Comparison of ENCODE assay signal across 9 mouse cellular contexts in genomic region chr14:20708239-20708638, GRCm38 (mm10). TPM values are rescaled to one million over a fixed set of nuclear protein-coding genes. Genes with fewer than 3 reads are reported as not detected.
DNase-seq lines count a peak whose midpoint lies in the region; ATAC-seq and TF ChIP-seq lines count a peak whose summit lies in the region.
"Had no signal": no experiment of that assay in that cellular context is flagged by ENCODE, and none has a peak within 500 bp of the region (broad histone marks: within the 10 kb centered on the region; RNA-seq: fewer than 3 reads in every experiment).

No protein-coding gene starts in this region.

- dilution Hi-C loops in CH12.LX (cut with MboI; ENCODE audit: extremely low pct_ligation_motif_present, extremely low pct_unique_long_range_greater_than_20kb, low sequenced_read_pairs): no loop called here

- H3K9me3 ChIP-seq in heart, embryonic 13.5 days: no peaks in the 10 kb centered on the region
- no peaks in the 10 kb centered on the region for H3K9me3 ChIP-seq in CH12.LX (replicated peaks; ENCODE audit: low read length)
- no peaks in the 10 kb centered on the region for H3K9me3 ChIP-seq in forebrain, embryonic 14.5 days (replicated peaks; ENCODE audit: control insufficient read depth, low read length)
- no peaks in the 10 kb centered on the region for H3K9me3 ChIP-seq in liver, postnatal 0 days (ENCODE audit: low read length)

- no peak for TF ChIP-seq RAD21 in CH12.LX (IDR thresholded peaks at IDR 0.05; ENCODE audit: low read depth, low read length)

- peak overlapping the region; percentile 99 for H3K9ac ChIP-seq in heart, embryonic 13.5 days
- H3K9ac ChIP-seq in CH12.LX (ENCODE audit: insufficient read depth, low read depth): peak overlapping the region; percentile 83
- H3K9ac ChIP-seq in forebrain, embryonic 14.5 days (ENCODE audit: low read length): peak overlapping the region; percentile 96
- peak overlapping the region; percentile 98 for H3K9ac ChIP-seq in liver, postnatal 0 days (replicated peaks)

- no peak for TF ChIP-seq EP300 in CH12.LX (IDR thresholded peaks at IDR 0.05; ENCODE audit: low read length)
- no peak for TF ChIP-seq EP300 in liver, postnatal 0 days (IDR thresholded peaks at IDR 0.05; ENCODE audit: low read depth)

- peaks cover 15% of the 10 kb centered on the region for H3K79me2 ChIP-seq in CH12.LX (replicated peaks; ENCODE audit: control insufficient read depth, extremely low read depth, insufficient read depth, poor library complexity, severe bottlenecking)

- peak overlapping the region; percentile 87 for H3K4me2 ChIP-seq in heart, embryonic 13.5 days
- H3K4me2 ChIP-seq in CH12.LX (ENCODE audit: insufficient read depth, low read depth, poor library complexity, severe bottlenecking): peak overlapping the region; percentile 64
- H3K4me2 ChIP-seq in forebrain, embryonic 14.5 days (ENCODE audit: low read length): peak overlapping the region; percentile 78
- H3K4me2 ChIP-seq in liver, postnatal 0 days (ENCODE audit: low read depth, low read length): peak overlapping the region; percentile 97

- ATAC-seq in heart, embryonic 13.5 days (ENCODE audit: extremely low read depth, insufficient number of reproducible peaks, low FRiP score, low TSS enrichment): no peak
- ATAC-seq in forebrain, embryonic 14.5 days: no peak
- ATAC-seq in liver, postnatal 0 days: no peak

- TF ChIP-seq CTCF in CH12.LX (conservative IDR thresholded peaks at IDR 0.05 in 1 of 2, IDR thresholded peaks at IDR 0.05 in 1 of 2; ENCODE audit: low read depth in 2 of 2, low read length in 2 of 2): no peak
- no peak for TF ChIP-seq CTCF in liver, postnatal 0 days (IDR thresholded peaks at IDR 0.05; ENCODE audit: low read depth)

- no peak for TF ChIP-seq POLR2A in CH12.LX (IDR thresholded peaks at IDR 0.05; ENCODE audit: low read depth, low read length)

- peak overlapping the region; percentile 99 for H3K4me3 ChIP-seq in heart, embryonic 13.5 days
- H3K4me3 ChIP-seq in CH12.LX (replicated peaks in 1 of 3; ENCODE audit: low read depth in 2 of 3, low read length in 2 of 3, poor library complexity in 1 of 3): peak overlapping the region; percentile 81 to 87 (median 84)
- H3K4me3 ChIP-seq in forebrain, embryonic 14.5 days (ENCODE audit: low read depth, low read length): peak overlapping the region; percentile 97
- H3K4me3 ChIP-seq in liver, postnatal 0 days (ENCODE audit: low read depth, low read length): peak overlapping the region; percentile 97

- H3K36me3 ChIP-seq in heart, embryonic 13.5 days: peaks cover 53% of the 10 kb centered on the region
- H3K36me3 ChIP-seq in CH12.LX (replicated peaks in 1 of 2; ENCODE audit: control insufficient read depth in 1 of 2, insufficient read depth in 1 of 2, low read length in 1 of 2): peaks cover 36 to 53% of the 10 kb centered on the region in 2 experiments
- H3K36me3 ChIP-seq in forebrain, embryonic 14.5 days (ENCODE audit: control insufficient read depth, insufficient read depth, low read length): peaks cover 46% of the 10 kb centered on the region
- H3K36me3 ChIP-seq in liver, postnatal 0 days (replicated peaks; ENCODE audit: insufficient read depth, low read length): peaks cover 27% of the 10 kb centered on the region

- H3K27ac ChIP-seq in heart, embryonic 13.5 days (replicated peaks): peak overlapping the region; percentile 91; the same call in 1 of the 2 replicates
- H3K27ac ChIP-seq in CH12.LX (ENCODE audit: insufficient read depth, low read depth): no peak overlapping the region
- H3K27ac ChIP-seq in forebrain, embryonic 14.5 days (ENCODE audit: low read depth, low read length): no peak overlapping the region
- H3K27ac ChIP-seq in liver, postnatal 0 days (ENCODE audit: low read depth): peak overlapping the region; percentile 94

- no peak for DNase-seq in heart, postnatal 4 days
- no peak for DNase-seq in CH12.LX (ENCODE audit: extremely low read depth)
- DNase-seq in forebrain, embryonic 14.5 days (ENCODE audit: low spot score): peak; percentile 11
- no peak for DNase-seq in liver, postnatal 0 days
- no peak for DNase-seq in layer of hippocampus, adult 8-10 months (ENCODE audit: low spot score in 2 of 2)
- no peak for DNase-seq in urinary bladder, postnatal 36 days (ENCODE audit: low spot score in 2 of 2)
- DNase-seq in retina, embryonic 14.5 days (ENCODE audit: low spot score): no peak

- in situ Hi-C loops in CH12.LX (cut with MboI; ENCODE audit: low pct_ligation_motif_present, low pct_unique_long_range_greater_than_20kb, low sequenced_read_pairs): no loop called here

- 9% methylated on average over 10 of the region's 10 CpGs for WGBS in heart, embryonic 13.5 days
- 9% methylated on average over 10 of the region's 10 CpGs for WGBS in forebrain, embryonic 14.5 days
- WGBS in liver, postnatal 0 days (ENCODE audit: insufficient replicate concordance): 11% methylated on average over 10 of the region's 10 CpGs

- H3K4me1 ChIP-seq in heart, embryonic 13.5 days: peaks cover 38% of the 10 kb centered on the region
- peaks cover 0 to 33% of the 10 kb centered on the region in 2 experiments; a peak in 2 of 4 replicates for H3K4me1 ChIP-seq in CH12.LX (ENCODE audit: control insufficient read depth in 1 of 2, insufficient read depth in 2 of 2)
- H3K4me1 ChIP-seq in forebrain, embryonic 14.5 days (ENCODE audit: control insufficient read depth, insufficient read depth, low read length): peaks cover 14% of the 10 kb centered on the region
- H3K4me1 ChIP-seq in liver, postnatal 0 days (ENCODE audit: insufficient read depth): peaks cover 19% of the 10 kb centered on the region

- no peaks in the 10 kb centered on the region for H3K27me3 ChIP-seq in heart, embryonic 13.5 days (replicated peaks)
- no peaks in the 10 kb centered on the region for H3K27me3 ChIP-seq in CH12.LX (replicated peaks)
- no peaks in the 10 kb centered on the region for H3K27me3 ChIP-seq in forebrain, embryonic 14.5 days (replicated peaks; ENCODE audit: control insufficient read depth, insufficient read depth, low read length)
- no peaks in the 10 kb centered on the region for H3K27me3 ChIP-seq in liver, postnatal 0 days (ENCODE audit: insufficient read depth, low read length)
- H3K27me3 ChIP-seq: Patski had no signal

TF ChIP-seq in CH12.LX, 34 proteins besides CTCF, POLR2A, EP300 and RAD21 (continues in another document):
- TF ChIP-seq BHLHE40 (IDR thresholded peaks at IDR 0.05; ENCODE audit: low read depth, low read length): peak; percentile 76
- TF ChIP-seq CHD1 (IDR thresholded peaks at IDR 0.05; ENCODE audit: low read depth, low read length): no peak
- TF ChIP-seq SIN3A (IDR thresholded peaks at IDR 0.05; ENCODE audit: low read length): peak; percentile 70; the same call in 1 of the 2 replicates
- TF ChIP-seq NELFE (IDR thresholded peaks at IDR 0.05; ENCODE audit: low read depth, low read length): no peak

RNA-seq across cellular contexts. Expression of gene Zswim8, which starts 0.9 kb away (rescaled TPM):
- 23.0 and 23.4 TPM in 2 replicates for polyA plus RNA-seq in heart, embryonic 13.5 days (2015; fragmentation: Nextera tagmentation; extraction: Ambion mirVana)
- 10 to 100 TPM; 81.7 to 83.6 TPM for total RNA-seq in heart, postnatal 4 days (2021)
- total RNA-seq in CH12.LX (2012; rRNA removed) (22.6 and 22.8 TPM in 2 replicates), CH12.LX (2014; rRNA removed) (8.7 and 9.5 TPM in 2 replicates)
- 33.9 and 39.6 TPM in 2 replicates for polyA plus RNA-seq in CH12.LX (2012; ENCODE audit: insufficient read length, low read depth)
- 31.8 and 39.1 TPM in 2 replicates for polyA plus RNA-seq in forebrain, embryonic 14.5 days (2014; fragmentation: Nextera tagmentation; extraction: Ambion mirVana)
- polyA plus RNA-seq in liver, postnatal 0 days (2015; fragmentation: Nextera tagmentation; extraction: Ambion mirVana): 5.3 and 6.4 TPM in 2 replicates
- 100 to 1,000 TPM; 170 to 210 (median 191) TPM for total RNA-seq in layer of hippocampus, adult 8-10 months (2022)

RNA-seq across cellular contexts. Expression of gene Chchd1, which starts 5.4 kb away (rescaled TPM):
- polyA plus RNA-seq in heart, embryonic 13.5 days (2015; fragmentation: Nextera tagmentation; extraction: Ambion mirVana): 199 and 200 TPM in 2 replicates
- 100 to 1,000 TPM in 1 of 2 experiments, 10 to 100 TPM in 1; 87.0 to 104 TPM for total RNA-seq in heart, postnatal 4 days (2021)
- 184 and 191 TPM in 2 replicates for total RNA-seq in CH12.LX (2012; rRNA removed)
- total RNA-seq in CH12.LX (2014; rRNA removed): 391 and 402 TPM in 2 replicates
- 157 and 166 TPM in 2 replicates for polyA plus RNA-seq in CH12.LX (2012; ENCODE audit: insufficient read length, low read depth)
- 227 and 259 TPM in 2 replicates for polyA plus RNA-seq in forebrain, embryonic 14.5 days (2014; fragmentation: Nextera tagmentation; extraction: Ambion mirVana)
- polyA plus RNA-seq in liver, postnatal 0 days (2015; fragmentation: Nextera tagmentation; extraction: Ambion mirVana): 88.5 and 91.7 TPM in 2 replicates
- 10 to 100 TPM; 47.7 to 53.5 (median 51.3) TPM for total RNA-seq in layer of hippocampus, adult 8-10 months (2022)

RNA-seq across cellular contexts. Expression of gene Fut11, which starts 13.5 kb away (rescaled TPM):
- 15.3 and 17.4 TPM in 2 replicates for polyA plus RNA-seq in heart, embryonic 13.5 days (2015; fragmentation: Nextera tagmentation; extraction: Ambion mirVana)
- 10 to 100 TPM; 11.4 to 11.8 TPM for total RNA-seq in heart, postnatal 4 days (2021)
- total RNA-seq in CH12.LX (2012; rRNA removed) (2.6 and 2.9 TPM in 2 replicates), CH12.LX (2014; rRNA removed) (3.5 and 3.7 TPM in 2 replicates)
- 3.8 and 4.0 TPM in 2 replicates for polyA plus RNA-seq in CH12.LX (2012; ENCODE audit: insufficient read length, low read depth)
- polyA plus RNA-seq in forebrain, embryonic 14.5 days (2014; fragmentation: Nextera tagmentation; extraction: Ambion mirVana): 13.1 and 15.1 TPM in 2 replicates
- 4.4 and 5.1 TPM in 2 replicates for polyA plus RNA-seq in liver, postnatal 0 days (2015; fragmentation: Nextera tagmentation; extraction: Ambion mirVana)
- 10 to 100 TPM; 14.6 to 15.8 (median 15.0) TPM for total RNA-seq in layer of hippocampus, adult 8-10 months (2022)

RNA-seq across cellular contexts. Expression of gene Ndst2, which starts 26.1 kb away (rescaled TPM):
- 13.8 and 14.9 TPM in 2 replicates for polyA plus RNA-seq in heart, embryonic 13.5 days (2015; fragmentation: Nextera tagmentation; extraction: Ambion mirVana)
- 10 to 100 TPM; 18.2 to 18.3 TPM for total RNA-seq in heart, postnatal 4 days (2021)
- total RNA-seq in CH12.LX (2012; rRNA removed) (17.8 and 21.1 TPM in 2 replicates), CH12.LX (2014; rRNA removed) (9.9 and 11.4 TPM in 2 replicates)
- polyA plus RNA-seq in CH12.LX (2012; ENCODE audit: insufficient read length, low read depth): 18.0 and 20.2 TPM in 2 replicates
- 12.5 and 14.2 TPM in 2 replicates for polyA plus RNA-seq in forebrain, embryonic 14.5 days (2014; fragmentation: Nextera tagmentation; extraction: Ambion mirVana)
- polyA plus RNA-seq in liver, postnatal 0 days (2015; fragmentation: Nextera tagmentation; extraction: Ambion mirVana): 11.7 and 12.6 TPM in 2 replicates
- 10 to 100 TPM; 16.6 to 24.3 (median 18.3) TPM for total RNA-seq in layer of hippocampus, adult 8-10 months (2022)

RNA-seq across cellular contexts. Expression of gene Sec24c, which starts 34.1 kb away (rescaled TPM):
- 68.8 and 69.5 TPM in 2 replicates for polyA plus RNA-seq in heart, embryonic 13.5 days (2015; fragmentation: Nextera tagmentation; extraction: Ambion mirVana)
- 100 to 1,000 TPM in 1 of 2 experiments, 10 to 100 TPM in 1; 96.3 to 110 TPM for total RNA-seq in heart, postnatal 4 days (2021)
- total RNA-seq in CH12.LX (2012; rRNA removed) (95.9 and 103 TPM in 2 replicates), CH12.LX (2014; rRNA removed) (51.2 and 57.0 TPM in 2 replicates)
- polyA plus RNA-seq in CH12.LX (2012; ENCODE audit: insufficient read length, low read depth): 107 and 122 TPM in 2 replicates
- polyA plus RNA-seq in forebrain, embryonic 14.5 days (2014; fragmentation: Nextera tagmentation; extraction: Ambion mirVana): 64.9 and 75.4 TPM in 2 replicates
- polyA plus RNA-seq in liver, postnatal 0 days (2015; fragmentation: Nextera tagmentation; extraction: Ambion mirVana): 30.8 and 31.3 TPM in 2 replicates
- 100 to 1,000 TPM; 107 to 130 (median 112) TPM for total RNA-seq in layer of hippocampus, adult 8-10 months (2022)

Comparison
In these comparisons a context has a peak if more than half of its experiments do, and no peak if none do; other contexts are left out.
1. H3K27ac ChIP-seq: peak in heart, embryonic 13.5 days (single experiment) and liver, postnatal 0 days (single experiment); none in CH12.LX (single experiment) and forebrain, embryonic 14.5 days (single experiment).
2. Peak in every context shown above with its lines, with median percentiles within 50 percentile points of each other: H3K4me2 ChIP-seq, H3K4me3 ChIP-seq and H3K9ac ChIP-seq.